ENCODE assay signal across 30 mouse cellular contexts in the genomic region with DNA sequence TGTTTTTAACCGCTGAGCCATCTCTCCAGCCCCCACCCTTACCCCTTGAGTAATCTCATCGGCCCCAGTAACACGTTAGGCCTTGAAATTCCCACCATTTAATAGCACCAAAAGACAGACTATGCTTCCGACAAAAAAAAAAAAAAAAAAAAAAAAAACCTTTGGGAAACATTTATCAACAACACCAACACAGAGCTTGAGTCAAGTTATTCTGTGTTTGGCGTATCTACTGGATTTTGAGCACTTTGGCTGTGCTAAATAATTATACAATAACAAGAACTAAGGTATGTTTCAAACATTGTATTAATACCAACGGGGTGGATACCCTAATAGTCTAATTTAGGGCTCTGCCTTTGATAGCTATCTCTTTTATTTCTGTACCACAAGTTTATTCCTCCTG.
"Had no signal": no experiment of that assay in that cellular context is flagged by ENCODE, and none has a peak within 500 bp of the region (broad histone marks: within the 10 kb centered on the region; RNA-seq: fewer than 3 reads in every experiment).

No protein-coding gene starts in this region.

- H3K4me2 ChIP-seq: limb, embryonic 12.5 days; limb, embryonic 13.5 days; limb, embryonic 15.5 days; liver, embryonic 11.5 days; liver, embryonic 12.5 days; liver, embryonic 13.5 days; liver, embryonic 15.5 days; lung, embryonic 14.5 days; lung, embryonic 15.5 days; midbrain, embryonic 11.5 days; midbrain, embryonic 12.5 days; midbrain, embryonic 13.5 days; midbrain, embryonic 15.5 days had no signal

- H3K27ac ChIP-seq: left cerebral cortex, adult 2 months; limb, embryonic 10.5 days; limb, embryonic 12.5 days; limb, embryonic 13.5 days; limb, embryonic 15.5 days; liver, embryonic 12.5 days; liver, embryonic 13.5 days; liver, embryonic 14.5 days; liver, embryonic 15.5 days; macrophage; midbrain, embryonic 10.5 days; midbrain, embryonic 12.5 days; midbrain, embryonic 13.5 days; midbrain, embryonic 15.5 days had no signal

- H3K9ac ChIP-seq: limb, embryonic 12.5 days; limb, embryonic 13.5 days; limb, embryonic 15.5 days; liver, embryonic 12.5 days; liver, embryonic 13.5 days; liver, embryonic 14.5 days; liver, embryonic 15.5 days; lung, embryonic 14.5 days; lung, embryonic 15.5 days; midbrain, embryonic 12.5 days; midbrain, embryonic 13.5 days; midbrain, embryonic 15.5 days had no signal

- ATAC-seq: liver, embryonic 12.5 days; midbrain, embryonic 13.5 days; midbrain, embryonic 15.5 days; midbrain, embryonic 16.5 days had no signal

- H3K4me3 ChIP-seq: left cerebral cortex, adult 2 months; limb, embryonic 10.5 days; limb, embryonic 12.5 days; limb, embryonic 13.5 days; limb, embryonic 15.5 days; liver, embryonic 12.5 days; liver, embryonic 13.5 days; liver, embryonic 15.5 days; lung, embryonic 15.5 days; megakaryocyte, embryonic 14.5 days; midbrain, embryonic 10.5 days; midbrain, embryonic 12.5 days; midbrain, embryonic 13.5 days; midbrain, embryonic 15.5 days; myocyte had no signal

- H3K27me3 ChIP-seq: limb, embryonic 12.5 days; limb, embryonic 13.5 days; limb, embryonic 15.5 days; lung, embryonic 15.5 days; megakaryocyte, embryonic 14.5 days; midbrain, embryonic 13.5 days; midbrain, embryonic 15.5 days had no signal

- H3K9me3 ChIP-seq: limb, embryonic 10.5 days; limb, embryonic 12.5 days; limb, embryonic 13.5 days; limb, embryonic 15.5 days; liver, embryonic 12.5 days; liver, embryonic 13.5 days; liver, embryonic 15.5 days; lung, embryonic 15.5 days; midbrain, embryonic 10.5 days; midbrain, embryonic 12.5 days; midbrain, embryonic 13.5 days; midbrain, embryonic 15.5 days had no signal

- H3K36me3 ChIP-seq: limb, embryonic 10.5 days; limb, embryonic 12.5 days; limb, embryonic 13.5 days; limb, embryonic 15.5 days; liver, embryonic 12.5 days; liver, embryonic 13.5 days; liver, embryonic 15.5 days; lung, embryonic 15.5 days; midbrain, embryonic 10.5 days; midbrain, embryonic 12.5 days; midbrain, embryonic 13.5 days; midbrain, embryonic 15.5 days had no signal

- DNase-seq: left cerebral cortex, postnatal 4 days; liver; liver, embryonic 13.5 days; lung, adult 18-20 months; lung, adult 2 months; lung, postnatal 10 days; lung, postnatal 14 days; lung, postnatal 36 days; lung, postnatal 4 days; midbrain, embryonic 14.5 days had no signal
